Mouse (Mus musculus) spleen, adult 18-20 months (tissue): ENCODE results near the gene Med23.

ENCODE experiments used
- DNase-seq, 2 experiments: peaks; one replicate each; pipeline ENCODE4 v3.0.0; 2022; ENCODE audit warnings: mixed read lengths in 2 of 2

Med23 gene

GRCm38 (mm10) chr10:24869760-24870290 is at the start of gene Med23:
Gene Med23 (plus strand): TSS chr10:24869986.
- peak; percentile 88 to 97 for DNase-seq

- no peak for DNase-seq
Observed at GRCm38 (mm10) chr10:24821990-24822676, 47.7 kb upstream of the Med23 start.

- DNase-seq: no peak
Observed at GRCm38 (mm10) chr10:24822842-24823241, 46.9 kb upstream of the Med23 start.

- DNase-seq: no peak
Observed at GRCm38 (mm10) chr10:24823265-24823664, 46.5 kb upstream of the Med23 start.

GRCm38 (mm10) chr10:24823697-24824535 is 45.9 kb upstream of the Med23 start:
- DNase-seq: peak in 1 of 2 experiments; percentile 18

GRCm38 (mm10) chr10:24824621-24825020 is 45.2 kb upstream of the Med23 start:
- no peak for DNase-seq

GRCm38 (mm10) chr10:24825456-24826081 is 44.2 kb upstream of the Med23 start:
- DNase-seq: no peak

- DNase-seq: no peak
Observed at GRCm38 (mm10) chr10:24826130-24826529, 43.7 kb upstream of the Med23 start.

GRCm38 (mm10) chr10:24828136-24828535 is 41.6 kb upstream of the Med23 start:
- DNase-seq: no peak

GRCm38 (mm10) chr10:24830448-24830847 is 39.3 kb upstream of the Med23 start:
- no peak for DNase-seq

- DNase-seq: no peak
Observed at GRCm38 (mm10) chr10:24831377-24832095, 38.2 kb upstream of the Med23 start.

- no peak for DNase-seq
Observed at GRCm38 (mm10) chr10:24832306-24832705, 37.5 kb upstream of the Med23 start.

GRCm38 (mm10) chr10:24834634-24835371 is 35.0 kb upstream of the Med23 start:
- DNase-seq: no peak

- DNase-seq: no peak
Observed at GRCm38 (mm10) chr10:24835702-24836342, 34.0 kb upstream of the Med23 start.

- no peak for DNase-seq
Observed at GRCm38 (mm10) chr10:24836366-24837038, 33.3 kb upstream of the Med23 start.

- DNase-seq: no peak
Observed at GRCm38 (mm10) chr10:24840795-24841194, 29.0 kb upstream of the Med23 start.

- DNase-seq: no peak
Observed at GRCm38 (mm10) chr10:24841998-24842397, 27.8 kb upstream of the Med23 start.

GRCm38 (mm10) chr10:24842676-24843075 is 27.1 kb upstream of the Med23 start, which contains the start of gene Enpp3:
Gene Enpp3 (minus strand): TSS chr10:24842823.
- no peak for DNase-seq

- no peak for DNase-seq
Observed at GRCm38 (mm10) chr10:24863146-24863545, 6.6 kb upstream of the Med23 start.

GRCm38 (mm10) chr10:24864434-24864833 is 5.4 kb upstream of the Med23 start:
- DNase-seq: no peak

- DNase-seq: no peak
Observed at GRCm38 (mm10) chr10:24873624-24874023, 3.8 kb downstream of the Med23 start.
